Mouse (Mus musculus) ZHBTc4 (cell line): ENCODE measurements around the gene Ddx39b.

ENCODE experiments used
- DNase-seq: peaks from one replicate; pipeline ENCODE4 v3.0.0-alpha.2; 2011; ENCODE audit warnings: low read depth, low spot score

Gene Ddx39b

DNA sequence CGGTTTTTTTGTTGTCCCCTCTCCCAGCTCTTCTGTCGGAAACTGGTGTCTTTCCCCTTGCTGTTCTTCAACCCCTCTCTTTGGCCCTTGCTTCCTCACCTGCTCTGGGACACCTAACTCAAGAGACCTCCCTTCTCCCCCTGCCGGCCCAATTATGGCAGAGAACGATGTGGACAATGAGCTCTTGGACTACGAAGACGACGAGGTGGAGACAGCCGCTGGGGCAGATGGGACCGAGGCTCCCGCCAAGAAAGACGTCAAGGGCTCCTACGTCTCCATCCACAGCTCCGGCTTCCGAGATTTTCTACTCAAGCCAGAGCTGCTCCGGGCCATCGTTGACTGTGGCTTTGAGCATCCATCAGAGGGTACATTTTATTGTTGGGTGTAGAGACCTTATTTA, 1.5 kb downstream of the Ddx39b start:
- peak; percentile 77 for DNase-seq

DNA sequence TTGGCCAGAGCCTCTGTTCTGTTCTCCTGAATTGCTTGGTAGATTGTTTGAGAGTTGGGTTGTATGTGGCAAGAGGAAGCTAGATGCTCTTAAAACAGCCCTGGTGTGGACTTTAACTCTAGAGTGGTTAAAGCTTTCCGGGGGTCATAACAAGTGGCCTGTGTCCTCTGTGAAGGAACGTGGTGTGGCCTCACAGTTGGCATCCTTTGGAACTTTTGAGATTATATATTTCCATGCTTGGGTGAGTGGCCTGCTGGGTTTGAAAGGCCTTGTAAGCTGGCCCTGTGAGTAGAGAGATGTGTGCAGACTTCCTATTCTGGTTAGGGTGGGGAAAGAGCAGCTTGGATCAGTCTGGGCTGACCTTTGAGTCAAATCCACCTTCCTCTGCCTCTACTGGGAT, 3.5 kb downstream of the Ddx39b start:
- DNase-seq = no peak

DNA sequence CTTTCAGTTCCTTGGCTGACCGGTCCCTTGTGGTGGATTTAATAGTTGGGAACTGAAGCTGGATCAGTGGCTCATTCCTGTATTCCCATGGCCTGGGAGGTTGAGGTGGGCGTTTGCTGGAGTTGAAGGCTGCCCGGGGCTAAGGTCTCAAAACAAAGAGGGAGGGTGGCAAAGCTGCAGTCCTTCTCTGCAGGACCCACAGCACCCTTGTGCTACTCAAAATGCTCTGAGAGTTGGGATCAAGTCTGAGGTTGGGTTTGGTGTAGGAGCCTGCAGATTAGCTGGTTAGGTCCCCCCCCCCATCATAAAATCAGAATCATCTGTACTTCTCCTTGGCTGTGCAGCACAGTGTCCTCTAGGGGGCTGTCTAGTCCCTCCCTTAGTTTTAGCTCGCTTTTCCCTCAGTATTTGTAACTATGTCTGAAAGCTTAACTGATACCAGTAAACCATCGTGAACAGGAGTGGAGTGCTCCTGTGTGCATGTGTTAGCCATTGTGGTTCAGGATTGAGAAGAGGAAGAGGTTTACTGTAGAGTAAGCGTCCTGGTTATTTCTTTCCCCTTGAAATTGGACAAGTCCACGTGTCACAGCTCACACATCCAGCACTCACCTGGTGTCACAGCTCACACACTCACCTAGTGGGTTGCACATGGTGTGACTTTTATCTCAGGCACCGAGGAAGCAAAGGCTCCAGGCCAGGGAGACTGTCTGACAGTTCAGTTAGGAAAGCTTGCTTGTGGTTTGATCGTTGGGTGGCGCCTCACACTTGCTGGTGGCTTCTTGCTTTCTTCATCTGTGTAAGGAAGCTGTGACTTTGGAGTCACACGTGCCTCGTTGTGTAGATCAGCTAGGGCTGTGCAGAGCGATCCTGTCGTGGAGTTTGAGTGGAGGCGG, 4.4 kb downstream of the Ddx39b start:
- DNase-seq = peak; percentile 61

DNA sequence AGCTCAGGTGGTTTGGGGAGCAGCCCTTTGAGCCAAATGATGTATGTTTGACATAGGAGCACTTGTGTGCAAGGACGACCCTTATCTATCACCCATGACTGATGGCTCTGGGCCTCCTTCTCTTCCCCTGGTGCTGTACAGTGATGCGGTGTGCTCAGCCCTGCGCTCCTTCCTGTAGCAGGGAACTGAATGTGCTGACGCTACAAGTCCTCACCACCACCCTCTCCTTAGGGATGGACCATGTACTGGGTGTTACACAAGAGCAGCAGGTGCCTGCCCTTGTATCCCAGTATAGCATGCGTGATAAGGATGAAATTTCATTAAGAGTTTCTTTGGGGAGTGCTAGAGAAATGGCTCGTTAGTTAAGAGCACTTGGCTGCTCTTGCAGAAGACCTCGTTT, 5.6 kb downstream of the Ddx39b start:
- no peak for DNase-seq

DNA sequence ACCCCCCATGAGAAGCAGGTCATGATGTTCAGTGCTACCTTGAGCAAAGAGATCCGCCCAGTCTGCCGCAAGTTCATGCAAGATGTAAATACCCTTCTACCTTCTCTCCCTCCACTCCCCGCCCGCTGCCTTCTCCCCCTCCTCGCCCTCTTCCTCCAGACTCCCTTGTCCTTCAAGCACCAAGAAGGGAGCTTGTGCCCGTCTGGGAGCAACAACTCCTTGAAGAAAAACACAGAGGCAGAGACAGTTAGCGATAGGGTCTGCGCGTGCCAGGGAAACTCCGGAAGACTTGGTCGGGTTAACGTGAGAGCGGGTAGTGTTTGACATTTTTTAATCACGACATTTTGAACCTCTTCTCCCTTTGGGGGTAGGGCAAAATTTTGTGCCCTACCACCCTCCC, 7.4 kb downstream of the Ddx39b start:
- no peak for DNase-seq

DNA sequence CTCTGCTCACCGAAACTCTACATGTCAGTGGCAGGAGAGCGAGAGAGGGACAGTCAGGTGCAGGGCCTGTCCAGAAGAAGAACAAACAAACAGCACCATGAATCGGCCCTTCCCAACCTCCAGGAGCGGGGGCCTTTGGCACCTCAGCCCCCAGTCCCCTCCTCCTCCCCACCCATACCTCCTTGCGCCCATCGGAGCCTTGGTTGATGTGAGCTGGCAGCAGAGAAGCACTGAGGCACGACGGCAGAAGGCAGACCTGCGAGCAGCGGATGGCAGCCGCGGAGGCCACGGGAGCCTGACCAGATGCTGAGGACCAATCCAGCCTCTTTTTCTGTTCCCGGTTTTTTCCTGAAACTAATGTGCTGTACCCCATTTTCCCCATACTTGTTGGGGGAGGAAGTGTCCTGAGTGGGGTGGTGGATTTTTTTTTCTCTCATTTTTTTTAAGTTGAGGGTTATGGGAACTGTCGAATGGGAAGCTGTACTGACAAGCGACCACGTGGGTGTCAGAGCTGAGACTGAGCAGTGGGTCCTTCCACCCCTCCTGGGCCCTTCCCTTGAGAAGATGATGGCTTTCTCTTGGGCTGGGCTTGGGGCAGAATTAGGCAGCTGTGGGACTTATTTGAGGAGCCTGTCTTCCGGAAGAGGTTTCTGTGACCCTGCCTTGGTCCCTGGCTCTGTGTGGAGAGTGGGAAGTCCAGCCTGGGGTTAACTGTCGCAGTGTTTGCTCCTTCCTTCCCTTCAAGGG, 8.1 kb downstream of the Ddx39b start:
- no peak for DNase-seq

DNA sequence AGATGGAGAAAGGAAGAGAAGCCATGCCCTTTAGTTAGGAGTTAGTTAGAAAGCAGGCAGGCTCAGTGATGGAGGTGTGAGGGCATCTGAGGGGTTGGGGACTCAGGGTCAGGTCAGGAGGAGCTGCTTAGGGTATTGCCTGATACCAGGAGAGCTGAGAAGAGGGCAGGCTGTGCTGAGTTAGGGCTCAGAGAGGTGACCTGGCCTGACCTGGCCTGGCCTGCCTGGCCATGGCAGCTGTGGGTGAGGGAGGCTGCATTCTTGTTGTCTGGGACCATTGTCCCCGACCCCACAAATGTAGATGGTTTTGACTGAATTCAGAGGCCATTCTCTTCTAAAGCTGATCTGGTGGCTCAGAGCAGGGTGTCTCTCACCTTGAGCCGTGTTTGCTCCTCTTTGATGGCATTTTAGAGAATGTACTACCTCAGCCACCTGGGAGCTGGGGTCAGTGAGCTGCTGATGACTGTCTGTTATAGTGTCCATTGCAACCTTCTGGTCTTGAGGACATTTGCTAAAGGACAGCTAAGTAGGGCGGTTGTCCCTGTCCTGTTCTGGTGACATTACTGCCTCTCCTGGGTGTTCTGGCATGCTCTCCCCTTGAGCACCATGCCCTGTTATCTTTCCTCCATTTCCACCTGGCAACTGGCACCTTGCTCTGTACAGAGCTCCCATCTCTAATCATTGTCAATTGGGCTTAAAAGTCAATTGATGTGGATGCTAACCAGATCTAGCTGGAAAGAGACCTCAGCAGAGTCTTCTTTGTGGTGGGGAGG, 9.0 kb downstream of the Ddx39b start:
- DNase-seq = no peak

DNA sequence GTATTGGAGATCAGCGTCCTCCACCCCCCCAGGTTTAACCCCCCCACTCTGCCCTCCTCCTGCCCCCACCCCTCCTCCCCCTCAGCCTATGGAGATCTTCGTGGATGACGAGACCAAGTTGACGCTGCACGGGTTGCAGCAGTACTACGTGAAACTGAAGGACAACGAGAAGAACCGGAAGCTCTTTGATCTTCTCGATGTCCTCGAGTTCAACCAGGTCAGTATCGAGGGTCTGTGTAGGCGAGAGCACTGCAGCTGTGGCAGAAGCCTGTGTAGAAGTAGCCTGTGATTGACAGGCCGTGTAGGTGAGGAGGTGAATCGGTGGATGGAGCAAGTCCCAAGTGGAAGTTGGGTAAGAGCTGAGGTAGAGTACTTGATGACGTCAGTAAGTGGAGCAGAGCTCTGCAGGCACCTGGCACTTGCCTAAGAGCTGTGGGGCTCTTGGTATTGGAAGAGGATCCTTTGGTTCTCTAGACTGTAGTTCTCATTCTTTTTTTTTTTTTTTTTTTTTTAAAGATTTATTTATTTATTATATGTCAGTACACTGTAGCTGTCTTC, 9.7 kb downstream of the Ddx39b start:
- no peak for DNase-seq

DNA sequence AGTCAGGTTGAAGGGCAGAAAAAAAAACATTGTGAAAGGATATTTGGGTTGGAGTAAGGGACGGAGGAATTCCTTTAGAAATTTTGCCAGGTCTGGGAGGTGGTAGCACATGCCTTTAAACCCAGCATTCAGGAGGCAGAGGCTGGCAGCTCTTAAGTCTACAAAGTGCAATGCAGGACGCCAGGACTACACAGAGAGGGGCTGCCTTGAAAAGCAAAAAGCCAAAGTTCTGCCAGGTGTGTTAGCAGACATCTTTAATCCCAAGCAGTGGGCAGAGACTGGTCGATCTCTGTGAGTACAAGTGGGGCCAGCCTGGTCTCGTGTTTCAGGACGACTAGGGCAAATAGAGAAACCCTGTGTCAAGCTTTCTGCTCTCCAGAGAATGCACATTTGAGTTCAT, 10.4 kb downstream of the Ddx39b start:
- DNase-seq = no peak

DNA sequence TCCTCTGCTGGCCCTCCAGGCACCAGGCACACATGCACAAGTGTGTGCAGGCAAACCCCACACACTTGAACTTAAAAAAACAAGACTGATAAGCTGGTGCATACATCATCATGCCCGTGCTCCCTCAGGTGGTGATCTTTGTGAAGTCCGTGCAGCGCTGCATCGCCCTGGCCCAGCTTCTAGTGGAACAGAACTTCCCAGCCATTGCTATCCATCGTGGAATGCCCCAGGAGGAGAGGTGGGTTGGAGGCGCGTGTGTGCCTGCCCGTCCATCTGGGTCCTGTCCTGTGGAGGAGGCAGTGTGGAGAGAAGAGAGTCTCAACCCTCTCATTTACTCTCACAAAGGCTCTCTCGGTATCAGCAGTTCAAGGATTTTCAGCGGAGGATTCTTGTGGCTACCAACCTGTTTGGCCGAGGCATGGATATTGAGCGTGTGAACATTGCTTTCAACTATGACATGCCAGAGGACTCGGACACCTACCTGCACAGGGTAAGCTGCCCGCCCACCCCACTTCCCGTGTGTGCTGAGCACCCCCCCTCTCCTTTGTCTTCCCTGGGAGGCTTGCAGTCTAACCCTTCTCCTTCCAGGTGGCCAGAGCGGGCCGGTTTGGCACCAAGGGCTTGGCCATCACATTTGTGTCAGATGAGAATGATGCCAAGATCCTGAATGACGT, 11.2 kb downstream of the Ddx39b start:
- no peak for DNase-seq

DNA sequence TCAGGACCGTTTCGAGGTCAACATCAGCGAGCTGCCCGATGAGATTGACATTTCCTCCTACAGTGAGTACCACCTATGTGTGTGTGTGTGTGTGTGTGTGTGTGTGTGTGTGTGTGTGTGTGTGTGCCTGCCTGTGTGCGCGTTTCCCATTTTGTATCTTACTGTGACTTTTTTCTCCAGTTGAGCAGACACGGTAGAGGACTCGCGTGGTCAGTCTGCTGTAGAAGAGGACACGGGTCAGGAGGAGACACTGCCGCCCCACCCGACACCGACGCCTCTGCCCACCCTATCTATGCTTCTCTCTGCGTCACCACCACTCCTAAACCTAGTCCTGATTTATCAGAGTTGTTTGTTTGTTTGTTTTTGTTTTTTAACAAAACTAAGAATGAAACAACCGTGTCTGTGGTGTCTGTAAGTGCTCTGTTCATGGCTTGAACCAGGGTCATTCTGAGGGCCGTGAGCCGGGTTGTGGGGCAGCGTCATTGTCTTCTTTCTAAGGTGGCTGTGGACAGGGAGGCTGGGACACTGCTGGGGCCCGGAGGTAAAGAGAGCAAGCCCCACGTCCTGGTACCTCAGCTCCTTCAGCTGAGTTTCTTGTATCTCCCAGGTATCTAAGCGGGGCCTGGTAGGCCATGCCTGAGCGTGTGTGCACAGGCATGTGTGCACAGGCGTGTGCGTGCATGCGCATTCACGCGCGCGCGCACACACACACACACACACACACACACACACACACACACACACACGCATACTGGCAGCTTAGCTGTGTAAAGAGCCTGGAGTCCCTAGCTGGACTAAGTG, 11.9 kb downstream of the Ddx39b start:
- DNase-seq = no peak

DNA sequence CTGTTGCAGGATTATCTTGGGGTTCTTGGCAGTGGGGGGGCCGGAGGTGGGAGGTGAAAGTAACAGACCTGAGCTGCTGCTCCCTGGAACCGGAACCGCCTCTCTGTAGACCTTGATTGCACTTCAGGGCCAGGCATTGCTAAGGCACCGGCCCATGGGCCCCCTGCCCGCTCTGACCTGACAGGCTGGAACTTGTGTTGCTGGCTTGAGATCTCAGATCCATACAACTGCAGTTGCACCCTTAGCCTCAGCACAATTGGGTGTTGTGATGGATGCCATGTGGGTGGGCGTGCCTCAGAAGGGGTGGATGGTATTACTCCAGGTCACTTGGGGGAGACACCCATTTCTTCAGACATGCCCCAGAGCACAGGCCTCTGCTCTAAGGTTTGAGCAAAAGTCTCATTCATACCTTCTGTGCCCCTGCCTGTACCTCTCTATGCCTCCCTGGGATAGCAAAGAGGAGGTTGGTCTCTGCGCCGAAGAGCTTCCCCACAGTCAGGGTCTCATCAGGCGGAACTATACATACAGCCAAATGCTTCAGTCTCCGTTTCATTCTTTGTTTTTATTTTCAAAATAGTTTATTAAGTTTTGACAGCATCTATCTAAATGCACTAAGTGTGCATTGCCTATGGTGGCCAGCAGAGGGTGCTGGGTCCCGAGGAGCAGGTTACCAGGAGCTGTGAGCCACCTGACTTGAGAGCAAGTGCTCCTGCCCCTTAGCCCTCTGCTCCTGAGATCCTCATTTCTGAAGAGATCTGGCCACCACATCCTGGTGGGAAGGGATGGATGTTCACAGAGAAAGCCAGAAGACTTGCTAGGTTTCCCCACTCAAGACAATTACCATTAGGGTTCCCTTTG, 12.9 kb downstream of the Ddx39b start:
- DNase-seq = peak; percentile 83

DNA sequence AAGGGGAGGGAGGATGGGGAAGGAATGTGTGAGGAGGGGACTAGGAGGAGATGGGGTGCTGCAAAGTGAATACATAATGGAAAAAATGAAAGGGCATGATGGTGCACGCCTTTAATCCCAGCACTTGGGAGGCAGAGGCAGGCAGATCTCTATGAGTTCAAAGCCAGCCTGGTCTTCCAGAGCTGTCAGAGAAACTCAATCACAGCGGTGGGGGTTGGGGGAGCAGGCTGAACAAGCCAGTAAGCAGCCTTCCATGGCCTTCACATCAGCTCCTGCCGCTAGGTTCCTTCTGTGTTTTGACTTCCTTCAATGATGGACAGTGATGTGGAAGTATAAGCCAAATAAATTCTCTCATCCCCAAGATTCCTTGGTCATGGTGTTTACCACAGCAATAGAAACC, 13.8 kb downstream of the Ddx39b start:
- no peak for DNase-seq

DNA sequence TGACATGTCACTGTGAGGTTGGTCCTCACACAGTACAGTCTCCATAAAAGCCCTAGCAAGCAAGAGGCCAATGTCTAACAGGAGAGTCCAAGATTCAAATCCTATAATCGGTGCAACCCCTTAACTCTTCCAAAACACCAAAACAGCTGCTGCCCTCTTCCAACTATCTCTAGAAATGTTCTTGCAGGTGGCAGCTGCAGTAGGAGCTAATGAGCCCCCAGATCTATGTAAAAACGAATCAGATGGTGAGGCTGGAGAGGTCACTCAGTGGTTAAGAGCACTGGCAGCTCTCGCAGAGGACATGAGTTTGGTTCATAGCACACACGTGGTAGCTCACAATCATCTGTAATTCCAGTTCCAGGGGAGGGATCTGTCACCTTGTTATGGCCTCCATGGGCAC, 14.2 kb downstream of the Ddx39b start:
- DNase-seq = no peak

DNA sequence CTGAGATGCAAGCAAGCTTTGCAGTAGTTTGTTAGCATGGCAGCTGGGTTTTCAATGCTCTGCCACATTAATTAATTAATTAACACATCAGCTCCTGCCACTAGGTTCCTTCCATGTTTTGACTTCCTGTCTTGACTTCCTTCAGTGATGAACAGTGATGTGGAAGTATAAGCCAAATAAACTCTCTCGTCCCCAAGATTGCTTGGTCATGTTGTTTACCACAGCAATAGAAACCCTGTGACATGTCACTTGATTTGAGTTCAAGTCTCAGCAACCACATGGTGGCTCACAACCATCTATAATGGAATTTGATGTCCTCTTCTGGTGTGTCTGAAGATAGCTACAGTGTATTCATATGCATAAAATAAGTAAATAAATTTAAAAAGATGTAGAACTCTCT, 15.8 kb downstream of the Ddx39b start:
- no peak for DNase-seq

DNA sequence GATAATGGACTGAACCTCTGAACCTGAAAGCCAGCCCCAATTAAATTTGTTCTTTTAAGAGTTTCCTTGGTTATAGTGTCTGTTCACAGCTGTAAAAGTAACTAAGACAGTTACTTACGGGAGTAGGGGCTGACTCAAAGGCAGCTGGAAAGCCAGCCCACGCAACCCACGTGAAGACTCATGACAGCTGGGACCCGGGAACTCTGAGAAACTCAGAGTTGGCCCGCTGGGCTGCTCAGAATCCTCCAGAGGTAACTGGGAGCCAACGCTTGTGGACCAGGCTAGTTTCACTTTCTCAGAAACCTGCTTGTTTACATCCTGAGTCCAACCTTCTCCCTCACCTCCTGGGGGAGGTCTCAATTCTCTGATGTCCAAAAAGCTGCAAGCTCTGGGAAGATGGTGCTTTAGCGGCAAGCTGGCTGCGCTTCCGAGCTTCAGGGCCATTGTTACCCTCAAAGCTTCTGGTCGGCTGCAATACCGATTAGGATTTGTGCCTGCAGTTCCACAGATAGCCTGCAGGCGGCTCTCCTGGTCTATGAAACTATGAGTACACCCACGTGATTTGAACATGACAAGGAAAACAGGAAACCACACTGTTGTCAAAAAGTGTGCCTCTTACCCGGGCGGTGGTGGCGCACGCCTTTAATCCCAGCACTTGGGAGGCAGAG, 16.4 kb downstream of the Ddx39b start:
- DNase-seq = peak; percentile 96

DNA sequence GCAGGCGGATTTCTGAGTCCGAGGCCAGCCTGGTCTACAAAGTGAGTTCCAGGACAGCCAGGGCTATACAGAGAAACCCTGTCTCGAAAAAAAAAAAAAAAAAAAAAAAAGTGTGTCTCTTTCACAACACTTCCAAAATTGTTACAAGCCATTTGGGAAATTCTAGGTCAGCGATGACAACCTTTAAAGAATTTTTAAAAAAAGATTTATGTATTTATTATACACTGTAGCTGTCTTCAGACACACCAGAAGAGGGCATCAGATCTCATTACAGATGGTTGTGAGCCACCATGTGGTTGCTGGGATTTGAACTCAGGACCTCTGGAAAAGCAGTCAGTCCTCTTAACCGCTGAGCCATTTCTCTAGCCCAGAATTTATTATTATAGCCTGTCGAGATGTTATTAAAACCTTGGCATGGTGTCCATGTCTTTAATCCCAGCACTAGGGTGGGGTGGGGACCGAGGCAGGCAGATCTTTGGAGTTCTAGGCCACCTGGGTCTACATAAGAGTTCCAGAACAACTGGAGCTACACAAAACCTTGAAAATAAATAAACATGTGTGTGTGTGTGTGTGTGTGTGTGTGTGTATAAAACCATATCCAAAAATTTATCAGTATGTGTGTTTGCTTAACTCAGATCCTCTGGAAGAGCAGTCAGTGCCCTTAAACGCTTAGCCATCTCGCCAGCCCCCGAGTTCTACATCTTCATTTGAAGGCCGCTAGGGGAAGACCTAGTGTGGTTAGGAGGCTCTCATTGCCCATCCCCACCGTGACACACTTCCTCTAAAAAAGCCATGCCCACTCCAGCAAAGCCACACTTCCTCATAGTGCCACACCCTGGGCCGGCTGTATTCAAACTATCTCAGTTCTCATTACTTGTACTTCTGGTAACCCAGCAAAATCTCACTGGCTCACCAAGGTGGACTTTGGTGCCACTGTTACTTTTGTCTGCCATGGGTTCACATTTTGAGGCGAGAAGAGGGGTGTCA, 17.2 kb downstream of the Ddx39b start:
- DNase-seq = no peak

DNA sequence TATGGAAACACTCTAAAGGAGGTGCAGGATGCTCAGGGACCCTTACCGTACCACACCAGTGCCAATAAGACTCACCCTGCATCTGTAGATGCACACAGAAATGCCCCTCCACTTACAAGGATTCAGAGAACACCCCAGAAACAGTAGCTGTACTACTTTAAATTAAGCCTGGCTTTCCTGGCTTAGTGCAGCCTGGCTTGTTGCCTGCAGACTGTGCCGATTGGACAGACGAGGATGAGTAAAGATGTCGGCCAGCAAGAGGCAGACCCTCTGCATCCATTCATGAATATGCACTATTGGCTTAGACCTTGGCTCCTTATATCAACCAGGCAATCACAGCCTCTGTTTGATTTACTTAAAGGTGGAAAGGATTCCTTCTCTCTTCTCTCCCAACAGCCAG, 18.1 kb downstream of the Ddx39b start:
- no peak for DNase-seq
